Mouse (Mus musculus) E14TG2a.4 (cell line): ENCODE results near the gene Itm2c.
A peak's percentile ranks its signal among the peaks of the same experiment; 100 is the strongest.

Source experiments
- H3K27me3 ChIP-seq: 2 replicates; pipeline ENCODE4 v1.6.1; 2014; ENCODE audit warnings: low read length, control low read depth; ENCODE audit not compliant: insufficient read depth
- H3K36me3 ChIP-seq: 2 replicates; pipeline ENCODE4 v1.6.1; 2014; ENCODE audit warnings: low read length, control low read depth; ENCODE audit not compliant: insufficient read depth
- H3K4me1 ChIP-seq: replicated peaks from 2 replicates; pipeline ENCODE4 v1.6.1; 2014; ENCODE audit warnings: low read depth, low read length, control low read depth
- H3K4me3 ChIP-seq: replicated peaks from 2 replicates; pipeline ENCODE4 v1.5.1; 2014; ENCODE audit warnings: mild to moderate bottlenecking, low read length
- H3K9me3 ChIP-seq: 2 replicates; pipeline ENCODE4 v1.6.1; 2014; ENCODE audit warnings: low read length, control low read depth
- CTCF ChIP-seq: conservative IDR thresholded peaks from 2 replicates; pipeline ENCODE4 v1.5.1; 2014; ENCODE audit warnings: low read length
- NANOG ChIP-seq: IDR thresholded peaks from 2 replicates; pipeline ENCODE4 v1.6.1; 2014; ENCODE audit warnings: borderline replicate concordance, low read length, mixed read lengths
- POU5F1 ChIP-seq: IDR thresholded peaks from 2 replicates; pipeline ENCODE4 v1.6.1; 2014; ENCODE audit warnings: low read length, borderline replicate concordance

Itm2c gene

DNA sequence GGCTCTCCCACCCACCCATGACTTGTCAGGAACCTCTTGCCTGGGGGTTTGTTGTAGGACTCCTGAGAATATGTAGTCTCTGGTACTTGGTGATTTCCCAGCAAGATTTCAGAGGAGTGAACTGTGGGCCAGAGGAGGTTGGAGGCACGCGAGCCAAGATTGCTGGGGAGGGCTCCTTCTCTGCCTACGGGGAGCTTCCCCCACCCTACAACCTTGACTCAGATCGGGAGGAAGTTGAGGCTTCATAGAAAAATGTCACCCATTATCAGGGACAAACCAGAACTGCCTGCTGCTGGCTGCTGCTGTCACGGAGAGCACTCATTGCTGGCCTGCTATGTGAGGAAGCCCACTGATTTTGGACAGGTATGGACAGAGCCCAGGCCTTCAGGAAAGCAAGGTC is 63.2 kb downstream of the Itm2c start:
- Histone ChIP-seq H3K27me3 (peaks cover 11% of the 10 kb centered on the region), H3K9me3 (no peaks in the 10 kb centered on the region), H3K4me1 (no peaks in the 10 kb centered on the region; the same call in 1 of the 2 replicates), H3K36me3 (no peaks in the 10 kb centered on the region), H3K4me3 (0 out of 2 replicates have a peak overlapping the region, but pooled peaks have one; percentile 37)
- TF ChIP-seq POU5F1 (no peak), NANOG (no peak), CTCF (no peak)

DNA sequence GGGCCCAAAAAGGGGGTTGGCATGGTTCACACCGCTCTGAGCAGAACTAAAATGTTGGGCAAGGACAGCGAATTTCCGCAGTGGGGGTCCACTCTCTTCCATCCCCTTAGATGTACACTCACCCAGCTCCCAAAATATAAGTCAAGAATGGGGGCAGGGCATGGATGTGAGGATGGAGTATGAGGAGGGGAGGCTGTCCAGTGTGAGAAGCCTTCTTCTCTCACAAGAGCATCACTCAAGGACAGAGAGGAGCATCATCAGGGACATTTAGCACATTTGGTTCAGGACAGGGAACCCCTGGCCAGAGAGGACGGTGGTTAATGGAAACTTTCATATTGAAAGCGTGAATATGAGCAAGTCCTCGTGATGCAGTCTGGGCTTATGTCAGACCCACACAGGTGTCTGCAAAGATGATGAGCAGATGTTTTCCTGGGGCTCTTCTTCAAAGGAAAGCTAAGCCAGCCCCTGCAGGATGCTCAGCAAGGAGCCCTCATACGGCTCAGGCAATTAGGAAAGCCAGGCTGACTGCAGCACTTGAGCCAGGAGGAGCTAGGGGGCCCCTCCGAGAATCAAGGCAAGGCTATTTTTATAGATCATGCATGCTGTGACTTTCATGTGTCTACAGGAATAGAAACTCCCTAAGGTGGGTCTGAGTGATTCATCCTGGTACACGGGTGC is 64.0 kb downstream of the Itm2c start:
- H3K4me1 ChIP-seq: no peaks in the 10 kb centered on the region; the same call in 1 of the 2 replicates
- H3K36me3 ChIP-seq: no peaks in the 10 kb centered on the region
- peaks cover 11% of the 10 kb centered on the region for H3K27me3 ChIP-seq
- H3K9me3 ChIP-seq: no peaks in the 10 kb centered on the region
- TF ChIP-seq NANOG (no peak), CTCF (no peak), POU5F1 (no peak)
- no peak overlapping the region for H3K4me3 ChIP-seq
